Mouse (Mus musculus) forebrain, embryonic 10.5 days (tissue): ENCODE results near the gene Frk. TPM values are rescaled to one million over a fixed set of nuclear protein-coding genes. Genes with fewer than 3 reads are reported as not detected.
"Not testable (repeated sequence)": the region's sequence is repeated elsewhere in the genome, so short reads cannot be mapped to it uniquely, and the experiment has no call there.

Experiments used
- DNase-seq: peaks from one replicate; pipeline ENCODE4 v3.0.0-alpha.2; 2017; ENCODE audit warnings: low spot score; ENCODE audit errors: extremely low spot score
- H3K27ac ChIP-seq: fragments of 300-500 bp; sonication (generic); 2 replicates; pipeline ENCODE4 v1.5.1; 2016; ENCODE audit warnings: mild to moderate bottlenecking
- H3K27me3 ChIP-seq: fragments of 300-500 bp; sonication (generic); 2 replicates; pipeline ENCODE4 v1.6.1; 2016; ENCODE audit warnings: mild to moderate bottlenecking; ENCODE audit not compliant: poor library complexity, severe bottlenecking
- H3K36me3 ChIP-seq: fragments of 300-500 bp; sonication (generic); replicated peaks from 2 replicates; pipeline ENCODE4 v1.6.1; 2016; ENCODE audit warnings: mild to moderate bottlenecking, moderate library complexity
- H3K4me1 ChIP-seq: fragments of 300-500 bp; sonication (generic); 2 replicates; pipeline ENCODE4 v1.6.1; 2016
- H3K4me3 ChIP-seq: fragments of 300-500 bp; sonication (generic); 2 replicates; pipeline ENCODE4 v1.5.1; 2016; ENCODE audit warnings: mild to moderate bottlenecking, moderate library complexity
- H3K9me3 ChIP-seq: fragments of 300-500 bp; sonication (generic); 2 replicates; pipeline ENCODE4 v1.6.1; 2016; ENCODE audit warnings: mild to moderate bottlenecking, moderate library complexity
- WGBS: fragments of 180-500 bp; shearing (Covaris S2); methylation state at CpG from one replicate; pipeline ENCODE4 v1.1.7; 2016; 5-methylcytosine and 5-hydroxymethylcytosine counted together
- polyA plus RNA-seq: library from polyadenylated mRNA; unstranded; fragments of >200 nt; fragmentation: Nextera tagmentation; extraction: Ambion mirVana; gene quantifications from 2 replicates; pipeline ENCODE4 v1.2.1, GENCODE M21; 2016

Gene Frk
- polyA plus RNA-seq, 1 experiment from 2014 or later = 2.8 TPM

DNA sequence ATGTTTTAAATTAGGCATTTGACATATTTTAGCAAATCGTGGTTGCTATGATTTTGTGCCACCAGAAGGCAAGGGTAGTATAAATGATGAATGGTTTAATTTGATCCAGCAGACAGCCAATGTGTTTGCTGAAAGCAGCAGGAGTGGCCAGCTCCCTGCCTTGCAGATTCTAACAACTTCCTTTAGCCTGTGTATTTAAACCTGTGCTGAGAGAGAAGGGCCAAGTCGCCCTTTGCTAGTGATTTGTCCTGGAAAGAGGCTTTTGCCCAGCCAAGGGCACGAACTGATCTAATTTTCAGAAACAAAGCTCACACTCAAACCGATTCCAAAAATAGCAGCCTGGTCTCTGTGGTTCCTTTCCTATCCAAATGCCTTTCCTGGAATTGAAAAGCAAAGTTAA lies 29.4 kb downstream of the Frk start:
- no peaks in the 10 kb centered on the region for H3K36me3 ChIP-seq
- no peak for DNase-seq
- no peaks in the 10 kb centered on the region for H3K27me3 ChIP-seq
- H3K9me3 ChIP-seq = no peaks in the 10 kb centered on the region
- H3K4me1 ChIP-seq = no peaks in the 10 kb centered on the region
- no peak overlapping the region for H3K4me3 ChIP-seq
- 56% methylated on average over 4 of the region's 4 CpGs for WGBS
- no peak overlapping the region for H3K27ac ChIP-seq

GRCm38 (mm10) chr10:34525598-34525997 lies 42.4 kb downstream of the Frk start:
- no peaks in the 10 kb centered on the region for H3K27me3 ChIP-seq
- WGBS = 86% methylated on average over 1 of the region's 1 CpGs

GRCm38 (mm10) chr10:34531766-34532165 lies 48.6 kb downstream of the Frk start:
- DNase-seq = no peak
- H3K9me3 ChIP-seq = no peaks in the 10 kb centered on the region
- H3K36me3 ChIP-seq = no peaks in the 10 kb centered on the region
- H3K27ac ChIP-seq = no peak overlapping the region
- no peaks in the 10 kb centered on the region for H3K27me3 ChIP-seq
- WGBS = 71% methylated on average over 1 of the region's 1 CpGs
- H3K4me3 ChIP-seq = no peak overlapping the region
- H3K4me1 ChIP-seq = no peaks in the 10 kb centered on the region

More at GRCm38 (mm10) chr10:34525598-34525997, 42.4 kb downstream of the Frk start:
- Histone ChIP-seq H3K9me3 (no peaks in the 10 kb centered on the region), H3K4me3 (no peak overlapping the region), H3K4me1 (no peaks in the 10 kb centered on the region), H3K36me3 (no peaks in the 10 kb centered on the region), H3K27ac (no peak overlapping the region)
- DNase-seq = no peak

DNA sequence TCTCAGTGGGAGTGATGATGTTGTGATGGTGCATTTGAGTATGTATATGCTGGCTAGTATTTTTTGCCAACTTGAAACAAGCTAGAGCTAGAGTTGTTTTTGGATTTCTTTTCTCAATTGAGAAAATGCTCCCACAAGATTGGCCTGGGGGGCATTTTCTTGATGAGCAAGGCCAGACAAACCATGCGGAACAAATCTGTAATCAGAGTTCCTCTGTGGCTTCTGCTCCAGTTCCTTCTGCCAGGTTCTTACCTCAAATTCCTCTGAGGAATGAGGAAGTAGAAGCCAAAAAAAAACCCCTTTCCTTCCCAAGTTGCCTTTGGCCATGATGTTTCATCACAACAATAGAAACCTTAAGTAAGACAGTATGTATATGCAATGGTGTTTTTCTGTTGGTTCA lies 49.3 kb downstream of the Frk start:
- Histone ChIP-seq H3K27me3 (no peaks in the 10 kb centered on the region), H3K36me3 (no peaks in the 10 kb centered on the region), H3K4me3 (no peak overlapping the region), H3K9me3 (no peaks in the 10 kb centered on the region), H3K27ac (no peak overlapping the region), H3K4me1 (no peaks in the 10 kb centered on the region)
- 62% methylated on average over 1 of the region's 1 CpGs for WGBS
- no peak for DNase-seq

- 83% methylated on average over 2 of the region's 2 CpGs for WGBS
- Histone ChIP-seq H3K27ac (no peak overlapping the region), H3K27me3 (no peaks in the 10 kb centered on the region), H3K4me1 (no peaks in the 10 kb centered on the region), H3K9me3 (no peaks in the 10 kb centered on the region), H3K36me3 (no peaks in the 10 kb centered on the region), H3K4me3 (no peak overlapping the region)
- no peak for DNase-seq
Measured at GRCm38 (mm10) chr10:34540687-34541086, 57.5 kb downstream of the Frk start.

DNA sequence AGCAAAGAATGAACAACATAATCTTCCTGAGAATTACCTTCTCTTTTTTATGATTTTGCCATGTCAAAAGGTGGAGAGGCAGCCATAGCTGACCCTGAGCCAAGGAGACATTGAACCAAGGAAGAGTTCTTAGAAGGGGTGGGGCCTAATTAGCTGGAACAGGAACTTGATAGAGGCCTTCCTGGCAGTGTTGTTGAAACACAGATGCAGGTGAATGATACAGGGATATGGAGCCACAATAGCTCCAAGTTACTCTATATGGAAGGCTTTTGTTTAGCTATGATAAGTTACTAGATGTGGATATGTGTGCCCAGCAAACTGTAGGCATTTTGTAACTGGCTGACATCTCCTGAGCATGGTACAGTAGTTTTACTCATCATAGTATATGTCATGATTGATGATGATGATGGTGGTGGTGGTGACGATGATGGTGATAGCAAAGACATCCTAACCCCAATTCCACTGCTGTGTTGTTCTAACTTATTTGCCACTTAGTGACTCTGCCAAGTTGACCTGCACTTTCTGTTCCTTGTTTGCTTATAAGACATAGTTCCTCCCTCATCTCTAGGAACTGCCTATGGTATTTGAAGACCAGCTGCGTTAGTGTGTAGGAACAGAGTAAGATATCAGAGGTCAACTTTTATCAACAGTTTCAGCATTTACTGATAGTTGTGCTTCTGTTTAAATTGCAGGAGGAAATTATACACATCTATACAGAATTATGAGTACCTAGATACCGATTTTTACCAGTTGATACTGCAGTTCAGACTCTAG lies 58.7 kb downstream of the Frk start:
- Histone ChIP-seq H3K4me1 (no peaks in the 10 kb centered on the region), H3K27me3 (no peaks in the 10 kb centered on the region), H3K27ac (no peak overlapping the region), H3K4me3 (no peak overlapping the region), H3K9me3 (no peaks in the 10 kb centered on the region), H3K36me3 (no peaks in the 10 kb centered on the region)
- no peak for DNase-seq
- 88% methylated on average over 3 of the region's 3 CpGs for WGBS

GRCm38 (mm10) chr10:34550612-34551011 lies 67.4 kb downstream of the Frk start:
- H3K9me3 ChIP-seq = no peaks in the 10 kb centered on the region
- H3K4me3 ChIP-seq = no peak overlapping the region
- no peaks in the 10 kb centered on the region for H3K36me3 ChIP-seq
- DNase-seq = no peak
- H3K27ac ChIP-seq = no peak overlapping the region
- no peaks in the 10 kb centered on the region for H3K4me1 ChIP-seq
- 85% methylated on average over 5 of the region's 5 CpGs for WGBS
- no peaks in the 10 kb centered on the region for H3K27me3 ChIP-seq

GRCm38 (mm10) chr10:34551636-34552035 lies 68.4 kb downstream of the Frk start:
- Histone ChIP-seq H3K4me3 (no peak overlapping the region), H3K9me3 (no peaks in the 10 kb centered on the region), H3K36me3 (no peaks in the 10 kb centered on the region), H3K27me3 (no peaks in the 10 kb centered on the region), H3K4me1 (no peaks in the 10 kb centered on the region), H3K27ac (no peak overlapping the region)
- WGBS = 84% methylated on average over 5 of the region's 5 CpGs
- no peak for DNase-seq

GRCm38 (mm10) chr10:34563518-34564176 lies 80.4 kb downstream of the Frk start:
- WGBS = 94% methylated on average over 1 of the region's 1 CpGs
- no peaks in the 10 kb centered on the region for H3K27me3 ChIP-seq
- no peak for DNase-seq

GRCm38 (mm10) chr10:34615474-34615873 lies 132.3 kb downstream of the Frk start:
- Histone ChIP-seq H3K36me3 (no peaks in the 10 kb centered on the region), H3K9me3 (no peaks in the 10 kb centered on the region), H3K27ac (no peak overlapping the region), H3K4me3 (no peak overlapping the region), H3K27me3 (no peaks in the 10 kb centered on the region), H3K4me1 (no peaks in the 10 kb centered on the region)
- DNase-seq = no peak

More at GRCm38 (mm10) chr10:34563518-34564176, 80.4 kb downstream of the Frk start:
- Histone ChIP-seq H3K27ac (no peak overlapping the region), H3K4me1 (no peaks in the 10 kb centered on the region), H3K4me3 (no peak overlapping the region), H3K9me3 (no peaks in the 10 kb centered on the region), H3K36me3 (no peaks in the 10 kb centered on the region)

DNA sequence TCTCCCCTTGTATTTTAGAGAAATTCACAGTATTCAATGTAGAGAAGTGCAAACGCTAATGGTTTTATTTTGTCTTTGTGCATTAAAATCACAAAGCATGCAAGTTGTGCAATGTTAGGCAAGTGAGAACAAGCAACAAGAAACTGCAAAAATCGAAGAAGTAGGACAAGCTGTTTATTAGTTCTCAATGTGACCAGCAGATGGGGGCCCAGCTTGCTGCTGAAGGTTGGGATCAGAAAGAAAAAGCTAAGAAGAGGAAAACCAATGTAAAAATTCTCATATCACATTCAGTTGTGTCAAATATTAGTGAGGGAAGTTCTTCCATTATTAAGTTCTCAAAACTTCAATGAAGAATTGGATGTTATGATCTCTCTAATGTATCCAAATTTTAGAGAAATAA lies 134.0 kb downstream of the Frk start:
- no peak for DNase-seq
- Histone ChIP-seq H3K4me1 (no peaks in the 10 kb centered on the region), H3K9me3 (no peaks in the 10 kb centered on the region), H3K4me3 (no peak overlapping the region), H3K27me3 (no peaks in the 10 kb centered on the region), H3K36me3 (no peaks in the 10 kb centered on the region), H3K27ac (no peak overlapping the region)
- 64% methylated on average over 2 of the region's 2 CpGs for WGBS

- no peaks in the 10 kb centered on the region for H3K4me1 ChIP-seq
Measured at GRCm38 (mm10) chr10:34618490-34618889, 135.3 kb downstream of the Frk start.

GRCm38 (mm10) chr10:34620540-34620939 lies 137.3 kb downstream of the Frk start:
- H3K9me3 ChIP-seq, H3K4me3 ChIP-seq, H3K4me1 ChIP-seq, H3K27me3 ChIP-seq, DNase-seq, H3K36me3 ChIP-seq, H3K27ac ChIP-seq: not testable (repeated sequence)
- WGBS = 82% methylated on average over 8 of the region's 8 CpGs

More at GRCm38 (mm10) chr10:34618490-34618889, 135.3 kb downstream of the Frk start:
- H3K9me3 ChIP-seq = no peaks in the 10 kb centered on the region
- WGBS = 80% methylated on average over 3 of the region's 3 CpGs
- no peak for DNase-seq
- H3K36me3 ChIP-seq = no peaks in the 10 kb centered on the region
- H3K27me3 ChIP-seq = no peaks in the 10 kb centered on the region
- H3K27ac ChIP-seq = no peak overlapping the region
- H3K4me3 ChIP-seq = no peak overlapping the region
